Comparison of ENCODE assay signal across 10 mouse cellular contexts in the genomic region with DNA sequence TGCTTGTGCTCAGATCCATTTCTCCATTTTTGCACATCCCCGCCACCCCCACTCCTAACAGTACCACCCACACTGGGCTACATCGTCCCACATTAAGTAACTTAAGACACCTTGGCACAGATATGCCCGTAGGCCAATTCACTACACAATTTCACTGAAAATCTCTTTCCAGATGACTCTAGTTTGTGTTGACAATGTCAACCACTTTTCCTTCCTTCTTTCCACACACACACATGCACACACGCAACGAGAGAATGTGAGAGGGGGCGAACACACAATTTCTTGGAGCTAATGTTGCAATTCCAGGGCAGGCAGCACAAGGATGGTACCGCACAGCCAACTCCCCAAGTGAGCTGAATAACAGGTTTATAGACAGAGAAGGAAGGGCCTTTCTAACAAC.
"Had no signal": no experiment of that assay in that cellular context is flagged by ENCODE, and none has a peak within 500 bp of the region (broad histone marks: within the 10 kb centered on the region; RNA-seq: fewer than 3 reads in every experiment).

No protein-coding gene starts in this region.

- H3K4me2 ChIP-seq: neural tube, embryonic 13.5 days; neural tube, embryonic 15.5 days; stomach, embryonic 15.5 days had no signal

- H3K36me3 ChIP-seq: neural tube, embryonic 15.5 days; stomach, embryonic 15.5 days had no signal

- H3K27ac ChIP-seq: neural tube, embryonic 13.5 days; neural tube, embryonic 15.5 days; stomach, embryonic 15.5 days; stomach, postnatal 0 days had no signal

- H3K4me1 ChIP-seq: stomach, embryonic 15.5 days had no signal

- H3K27me3 ChIP-seq: neural tube, embryonic 13.5 days; neural tube, embryonic 15.5 days; stomach, embryonic 15.5 days had no signal

- H3K9me3 ChIP-seq: neural tube, embryonic 13.5 days; neural tube, embryonic 15.5 days; stomach, embryonic 15.5 days had no signal

- H3K9ac ChIP-seq: neural tube, embryonic 13.5 days; neural tube, embryonic 15.5 days; stomach, embryonic 15.5 days had no signal

- H3K4me3 ChIP-seq: neural tube, embryonic 13.5 days; neural tube, embryonic 15.5 days; stomach, embryonic 15.5 days had no signal

- DNase-seq: retina, postnatal 1 day; right cerebral cortex, adult 18-20 months; right cerebral cortex, postnatal 14 days; right cerebral cortex, postnatal 25 days; right cerebral cortex, postnatal 4 days; thymus, adult 18-20 months had no signal
